Mouse (Mus musculus) cerebellum, postnatal 25 days (tissue): ENCODE measurements around the gene Ctdnep1.

ENCODE experiments used
- DNase-seq, 2 experiments: peaks; one replicate each; pipeline ENCODE4 v3.0.0; 2021; ENCODE audit warnings: mixed read lengths in 2 of 2

Gene Ctdnep1

GRCm38 (mm10) chr11:69981141-69981762, at the start of gene Ctdnep1:
TSS of gene Ctdnep1 (plus strand) at chr11:69981156.
- DNase-seq: peak in 1 of 2 experiments; percentile 54

GRCm38 (mm10) chr11:69931769-69932168, 49.2 kb upstream of the Ctdnep1 start:
- no peak for DNase-seq

- DNase-seq: no peak
These were observed 48.7 kb upstream of the Ctdnep1 start for GRCm38 (mm10) chr11:69932254-69932653.

- no peak for DNase-seq
These were observed 47.9 kb upstream of the Ctdnep1 start for GRCm38 (mm10) chr11:69933066-69933465.

GRCm38 (mm10) chr11:69934169-69934568, 46.8 kb upstream of the Ctdnep1 start:
- DNase-seq: peak; percentile 93 to 97

GRCm38 (mm10) chr11:69934681-69935080, 46.3 kb upstream of the Ctdnep1 start:
- no peak for DNase-seq

- peak; percentile 93 to 98 for DNase-seq
These were observed 45.6 kb upstream of the Ctdnep1 start, which contains the start of gene Ybx2 for GRCm38 (mm10) chr11:69935137-69935879. TSS of gene Ybx2 (plus strand) at chr11:69935796.

GRCm38 (mm10) chr11:69936156-69936555, 44.8 kb upstream of the Ctdnep1 start:
- DNase-seq: peak in 1 of 2 experiments; percentile 59

GRCm38 (mm10) chr11:69936714-69937347, 44.1 kb upstream of the Ctdnep1 start:
- DNase-seq: peak in 1 of 2 experiments; percentile 43

- no peak for DNase-seq
These were observed 43.6 kb upstream of the Ctdnep1 start for GRCm38 (mm10) chr11:69937385-69937784.

GRCm38 (mm10) chr11:69937834-69938233, 43.1 kb upstream of the Ctdnep1 start:
- no peak for DNase-seq

- no peak for DNase-seq
These were observed 42.5 kb upstream of the Ctdnep1 start for GRCm38 (mm10) chr11:69938401-69938979.

GRCm38 (mm10) chr11:69939181-69939580, 41.8 kb upstream of the Ctdnep1 start:
- no peak for DNase-seq

- DNase-seq: no peak
These were observed 41.2 kb upstream of the Ctdnep1 start for GRCm38 (mm10) chr11:69939731-69940130.

GRCm38 (mm10) chr11:69940962-69941361, 40.0 kb upstream of the Ctdnep1 start:
- DNase-seq: peak in 1 of 2 experiments; percentile 34

GRCm38 (mm10) chr11:69945216-69945615, 35.7 kb upstream of the Ctdnep1 start:
- DNase-seq: no peak

- no peak for DNase-seq
These were observed 34.7 kb upstream of the Ctdnep1 start for GRCm38 (mm10) chr11:69945997-69946891.

- DNase-seq: peak in 1 of 2 experiments; percentile 31
These were observed 33.5 kb upstream of the Ctdnep1 start for GRCm38 (mm10) chr11:69947337-69948065.

- DNase-seq: peak; percentile 60 to 80
These were observed 32.7 kb upstream of the Ctdnep1 start, which contains the start of gene Slc2a4 for GRCm38 (mm10) chr11:69948066-69948762. TSS of gene Slc2a4 (minus strand) at chr11:69948188.

- peak; percentile 84 to 89 for DNase-seq
These were observed 32.2 kb upstream of the Ctdnep1 start for GRCm38 (mm10) chr11:69948763-69949150.
